Mouse (Mus musculus): ENCODE results near the gene Rragd. TPM values are rescaled to one million over a fixed set of nuclear protein-coding genes. Genes with fewer than 3 reads are reported as not detected.
"Not testable (repeated sequence)": the region's sequence is repeated elsewhere in the genome, so short reads cannot be mapped to it uniquely, and the experiment has no call there.

The Rragd gene
- total RNA-seq, 4 experiments from 2014 or later = 10.2 to 16.4 (median 13.9) TPM

DNA sequence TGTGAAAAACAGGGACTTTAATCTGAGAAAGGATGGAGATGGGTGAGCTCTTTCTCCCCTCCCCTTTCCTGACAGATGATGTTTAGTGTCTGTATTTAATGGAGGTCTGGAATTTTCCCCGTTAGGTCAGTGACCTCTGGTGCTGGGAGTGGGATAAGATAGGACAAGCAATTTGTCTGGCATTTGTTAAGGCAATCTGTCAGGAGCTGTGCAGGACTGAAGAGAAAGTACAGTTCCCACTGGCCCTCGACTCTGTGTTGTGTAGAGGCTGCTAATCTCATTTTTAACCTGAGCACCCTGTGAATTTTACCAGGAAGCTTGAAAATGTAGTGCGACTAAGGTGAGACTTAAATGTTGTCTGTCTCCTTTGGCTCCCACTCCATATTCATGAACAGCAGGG is 2.8 kb downstream of the Rragd start:
- DNase-seq = no peak

DNA sequence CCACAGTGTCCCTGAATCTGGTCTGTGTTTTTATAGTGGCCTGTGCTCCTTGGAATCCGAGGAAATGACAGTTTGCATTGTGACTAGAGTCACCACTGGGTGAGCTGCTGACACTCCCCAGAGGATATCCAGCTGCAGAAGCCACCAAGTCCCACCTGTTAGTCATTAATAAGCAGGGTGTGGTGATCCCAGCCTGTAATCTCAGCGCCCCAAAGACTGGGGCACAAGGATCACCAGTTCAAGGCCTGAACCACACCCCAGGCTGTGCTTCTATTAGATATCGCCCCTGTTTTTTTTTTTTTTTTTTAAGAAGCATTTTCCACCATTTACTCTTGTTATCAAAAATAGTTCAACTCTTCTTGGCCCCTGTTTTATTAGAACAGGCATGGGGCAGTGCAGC is 4.2 kb downstream of the Rragd start:
- DNase-seq = no peak

DNA sequence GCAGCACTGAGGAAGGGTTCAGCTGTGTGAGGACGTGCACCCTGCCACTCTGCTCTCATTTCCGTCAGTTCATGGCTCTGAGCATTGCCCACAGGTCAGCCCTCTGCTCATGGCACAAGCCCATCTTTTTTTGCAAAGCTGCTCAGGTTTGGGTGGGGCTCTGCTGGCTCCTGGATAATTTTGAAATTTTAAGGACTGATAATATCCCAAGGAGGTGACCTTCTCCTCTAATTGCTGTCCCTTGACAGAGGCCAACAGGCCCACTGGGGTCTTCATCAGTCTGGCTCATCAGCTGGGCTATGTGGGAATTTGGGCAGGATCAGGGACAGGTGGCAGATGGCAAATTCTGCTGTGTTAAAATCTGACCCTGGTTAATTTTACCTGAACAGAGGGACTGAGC is 6.5 kb downstream of the Rragd start:
- DNase-seq = no peak

DNA sequence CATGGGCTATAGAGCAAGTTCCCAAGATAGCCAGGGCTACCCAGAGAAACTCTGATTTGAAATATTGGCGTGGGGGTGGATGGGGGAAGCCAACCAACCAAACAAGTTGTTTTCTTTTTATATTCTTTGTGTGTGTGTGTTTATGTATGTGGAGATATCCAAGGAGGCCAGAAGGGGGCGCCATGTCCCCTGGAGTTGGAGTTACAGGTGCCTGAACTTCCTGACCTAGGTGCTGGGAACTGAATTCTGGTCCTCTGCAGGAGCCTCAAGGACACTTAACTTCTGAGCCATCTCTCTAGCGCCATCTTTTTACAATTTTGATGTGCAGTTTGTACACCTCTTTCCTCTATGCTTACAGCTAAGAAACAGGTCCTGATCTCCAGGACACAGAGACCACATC is 11.3 kb downstream of the Rragd start:
- no peak for DNase-seq

DNA sequence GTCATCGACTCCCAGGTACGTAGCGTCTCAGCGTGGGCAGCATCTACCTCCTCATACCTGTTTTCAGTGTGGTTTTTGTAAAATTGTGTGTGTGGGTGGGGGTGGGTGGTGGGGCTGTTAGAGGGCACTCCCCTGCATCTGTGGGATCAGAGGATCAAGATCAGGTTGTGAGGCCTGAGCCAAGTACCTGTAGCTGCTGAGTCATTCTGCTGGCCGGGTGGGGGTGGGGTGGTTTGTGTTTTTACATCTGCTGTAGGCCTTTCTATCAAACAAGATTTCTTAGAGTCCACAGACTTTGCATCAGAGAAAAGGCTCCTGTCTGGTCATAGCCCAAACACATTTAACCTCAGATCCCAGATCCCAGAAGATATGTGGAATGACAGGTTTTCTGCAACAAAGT is 13.2 kb downstream of the Rragd start:
- no peak for DNase-seq

DNA sequence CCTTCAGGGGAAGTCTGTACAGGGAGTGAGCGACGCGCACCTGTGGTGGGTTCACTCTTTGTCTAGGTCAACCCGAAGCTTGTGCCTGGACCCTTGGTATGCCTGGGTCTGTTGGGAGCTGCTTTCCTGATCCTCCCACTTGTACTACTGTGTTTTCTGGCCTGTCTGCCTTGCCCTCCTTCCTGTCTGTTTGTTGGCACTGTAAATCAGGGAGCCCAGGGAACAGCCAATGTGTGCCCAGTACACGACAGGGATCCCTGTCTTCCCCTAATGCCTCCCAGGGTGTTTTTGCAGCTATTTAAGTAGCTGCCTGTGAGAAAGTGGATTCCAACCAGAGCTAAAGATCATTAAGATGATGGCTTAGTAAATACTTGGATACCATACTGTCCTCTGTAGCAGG is 14.7 kb downstream of the Rragd start:
- DNase-seq = no peak

DNA sequence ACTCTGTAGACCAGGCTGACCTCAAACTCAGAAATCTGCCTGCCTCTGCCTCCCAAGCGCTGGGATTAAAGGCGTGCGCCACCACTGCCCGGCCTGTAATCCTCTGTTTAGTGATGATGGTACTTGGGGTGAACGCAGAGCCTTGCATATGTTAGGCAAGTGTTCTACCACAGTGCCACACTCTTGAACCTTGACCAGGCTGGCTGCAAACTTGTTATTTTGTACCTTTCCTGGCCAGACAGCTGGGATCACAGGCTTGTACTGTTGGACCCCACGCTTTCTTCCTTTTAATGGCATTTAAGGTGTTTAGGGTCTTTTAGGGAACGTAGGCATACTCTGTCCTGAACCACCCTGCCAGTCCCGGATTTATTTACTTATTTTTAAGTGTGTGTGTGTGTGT is 16.2 kb downstream of the Rragd start:
- DNase-seq = no peak

DNA sequence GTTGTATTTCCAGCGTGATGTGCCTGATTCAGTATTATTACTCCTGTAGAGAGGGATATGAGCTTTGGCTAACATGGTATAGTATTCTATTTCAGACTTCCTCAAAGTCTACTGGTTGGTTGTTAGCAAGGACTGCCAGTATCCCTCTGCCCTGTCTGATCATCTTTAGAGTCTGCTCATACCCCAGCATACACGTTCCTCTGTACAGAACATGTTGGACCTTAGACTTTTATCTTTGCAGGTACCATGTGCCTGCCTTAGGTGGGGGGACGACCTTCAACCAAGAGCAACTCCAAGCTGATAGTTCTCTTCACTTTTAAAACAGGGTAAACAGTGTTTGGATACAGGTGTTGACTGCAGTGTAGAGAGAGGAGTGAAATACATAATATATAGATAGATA is 19.2 kb downstream of the Rragd start:
- no peak for DNase-seq

DNA sequence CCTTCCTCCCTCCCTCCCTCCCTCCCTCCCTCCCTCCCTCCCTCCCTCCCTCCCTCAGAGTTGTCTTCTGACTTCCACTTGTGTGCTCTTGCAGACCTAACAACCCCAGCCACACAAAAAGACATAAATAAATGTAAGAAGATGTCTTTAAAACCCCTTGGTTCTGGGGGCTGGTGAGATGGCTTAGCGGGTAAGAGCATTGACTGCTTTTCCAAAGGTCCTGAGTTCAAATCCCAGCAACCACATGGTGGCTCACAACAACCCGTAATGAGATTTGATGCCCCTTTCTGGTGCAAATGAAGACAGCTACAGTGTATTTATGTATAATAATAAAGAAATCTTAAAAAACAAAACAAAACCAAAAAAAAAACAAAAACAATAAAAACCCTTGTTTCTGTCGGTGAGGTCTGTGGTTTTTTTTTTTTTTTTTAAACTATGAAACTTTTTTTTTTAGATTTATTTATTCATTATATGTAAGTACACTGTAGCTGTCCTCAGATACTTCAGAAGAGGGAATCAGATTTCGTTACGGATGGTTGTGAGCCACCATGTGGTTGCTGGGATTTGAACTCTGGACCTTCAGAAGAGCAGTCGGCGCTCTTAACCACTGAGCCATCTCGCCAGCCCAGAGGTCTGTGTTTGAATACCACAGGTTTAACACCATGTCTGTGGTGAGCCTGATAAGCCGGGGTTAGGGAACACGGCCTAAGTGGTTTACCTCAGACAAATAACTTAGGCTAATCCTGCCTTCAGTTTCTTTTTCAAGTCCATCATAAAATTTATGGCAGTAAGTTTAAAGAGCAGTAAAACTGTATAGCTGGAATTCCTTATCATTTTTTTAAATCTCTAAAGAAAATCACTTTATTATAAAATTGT is 23.0 kb downstream of the Rragd start:
- not testable (repeated sequence) for DNase-seq

DNA sequence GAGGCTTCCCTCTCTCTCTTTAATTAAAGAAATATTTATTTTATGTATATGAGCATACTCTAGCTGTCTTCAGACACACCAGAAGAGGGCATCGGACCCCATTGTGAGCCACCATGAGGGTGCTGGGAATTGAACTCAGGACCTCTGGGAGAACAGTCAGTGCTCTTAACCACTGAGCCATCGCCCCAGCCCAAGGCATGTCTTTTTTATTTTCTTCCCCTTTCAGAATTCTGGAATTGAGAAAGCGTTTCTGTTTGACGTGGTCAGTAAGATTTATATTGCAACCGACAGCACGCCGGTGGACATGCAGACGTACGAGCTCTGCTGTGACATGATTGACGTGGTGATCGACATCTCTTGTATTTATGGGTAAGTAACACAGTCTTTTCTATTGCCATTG is 24.0 kb downstream of the Rragd start:
- no peak for DNase-seq

DNA sequence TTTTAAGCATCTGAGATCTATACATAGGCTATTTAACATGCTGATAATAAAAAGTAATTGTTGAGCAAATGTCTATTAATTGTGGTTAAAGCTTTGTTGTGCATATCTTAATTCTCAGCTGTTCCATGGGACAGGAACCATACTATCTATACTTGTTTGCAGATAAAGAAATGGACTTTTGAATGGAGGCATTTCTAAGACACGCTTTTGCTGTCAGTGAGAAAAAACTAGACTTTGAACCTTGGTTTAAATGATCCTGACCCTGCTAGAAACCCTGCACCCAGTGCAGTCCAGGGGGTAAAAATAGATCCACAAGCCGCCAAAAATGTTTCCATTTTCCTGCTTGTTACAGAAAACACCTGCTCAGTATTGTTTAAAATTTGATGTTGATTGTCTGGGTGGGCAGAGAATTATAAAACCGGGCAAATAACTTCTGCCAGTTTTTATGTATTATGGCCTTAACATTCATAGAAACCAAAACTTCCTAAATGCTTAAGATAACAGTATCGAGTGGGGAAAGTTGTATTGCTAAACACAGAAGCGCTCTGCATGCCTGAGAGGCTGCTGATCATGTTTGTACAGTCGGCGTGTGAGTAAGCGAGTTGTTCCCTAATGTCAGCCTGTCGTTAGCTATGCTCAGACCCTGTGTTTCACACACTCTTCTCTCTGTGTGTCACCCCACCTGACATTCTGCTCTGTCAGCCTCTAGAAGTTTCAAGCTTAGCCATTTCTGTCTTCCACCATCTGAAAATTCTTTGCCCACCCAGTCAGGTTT is 24.8 kb downstream of the Rragd start:
- no peak for DNase-seq

DNA sequence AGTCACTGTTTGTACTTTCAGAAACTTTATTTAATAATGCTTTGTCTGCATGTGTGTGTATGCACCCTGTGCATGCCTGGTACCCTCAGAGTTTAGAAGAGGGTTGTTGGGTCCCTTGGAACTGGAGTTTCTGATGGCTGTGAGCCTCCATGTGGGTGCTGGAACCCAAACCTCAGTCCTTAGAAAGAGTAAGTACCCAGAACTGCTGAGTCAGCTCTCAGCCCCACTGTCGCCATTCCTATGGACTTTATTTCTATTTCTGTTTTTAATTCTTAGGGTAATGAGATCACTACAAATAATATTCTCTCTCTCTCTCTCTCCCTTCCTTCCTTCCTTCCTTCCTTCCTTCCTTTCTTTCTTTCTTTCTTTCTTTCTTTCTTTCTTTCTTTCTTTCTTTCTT is 27.2 kb downstream of the Rragd start:
- no peak for DNase-seq

DNA sequence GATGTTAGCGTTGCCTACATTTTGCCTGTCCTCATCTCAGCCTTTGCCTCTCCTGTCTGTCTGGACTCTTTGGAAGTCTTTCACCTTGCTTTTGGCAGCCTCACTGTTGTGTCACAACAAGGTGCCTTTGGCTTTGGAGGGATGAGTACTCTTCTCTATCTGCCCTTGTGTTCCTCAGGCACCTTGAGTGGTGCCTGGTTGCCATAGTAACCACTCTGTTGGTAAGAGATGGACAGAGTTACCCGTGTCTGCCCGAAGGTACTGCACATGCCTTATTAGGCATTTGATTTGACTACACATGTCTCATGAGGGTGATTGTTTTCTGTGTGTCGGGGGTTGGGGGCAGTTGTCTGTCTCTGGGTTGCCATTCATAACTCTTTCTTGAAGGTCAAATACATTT is 29.6 kb downstream of the Rragd start:
- no peak for DNase-seq

DNA sequence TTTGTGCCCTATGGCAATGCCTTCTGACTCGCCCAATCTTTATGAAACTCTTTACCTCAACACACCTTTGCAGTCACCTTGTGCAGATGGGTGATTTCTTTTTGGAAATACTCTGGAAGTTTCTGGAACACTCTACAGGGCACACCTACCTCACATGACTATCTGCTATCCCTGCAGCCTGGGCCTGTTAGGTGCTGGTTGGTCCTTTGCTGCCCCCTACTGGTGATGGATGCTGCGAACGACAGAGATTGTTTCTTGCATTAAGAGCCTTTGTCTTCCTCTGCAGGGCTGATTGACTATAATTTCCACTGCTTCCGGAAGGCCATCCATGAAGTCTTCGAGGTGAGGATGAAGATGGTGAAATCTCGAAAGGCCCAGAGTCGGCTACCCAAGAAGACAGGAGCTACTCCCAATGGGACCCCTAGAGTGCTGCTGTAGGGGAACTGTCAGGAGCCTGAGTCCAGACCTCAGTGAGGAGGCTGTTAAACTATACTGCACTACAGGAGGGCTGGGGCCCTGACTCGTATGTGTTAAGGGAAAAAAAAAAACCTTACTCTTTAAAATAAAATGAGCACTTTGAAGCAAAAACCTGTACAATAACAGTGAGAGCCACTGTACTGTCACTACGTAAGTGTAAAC is 35.6 kb downstream of the Rragd start:
- DNase-seq = peak; percentile 71

DNA sequence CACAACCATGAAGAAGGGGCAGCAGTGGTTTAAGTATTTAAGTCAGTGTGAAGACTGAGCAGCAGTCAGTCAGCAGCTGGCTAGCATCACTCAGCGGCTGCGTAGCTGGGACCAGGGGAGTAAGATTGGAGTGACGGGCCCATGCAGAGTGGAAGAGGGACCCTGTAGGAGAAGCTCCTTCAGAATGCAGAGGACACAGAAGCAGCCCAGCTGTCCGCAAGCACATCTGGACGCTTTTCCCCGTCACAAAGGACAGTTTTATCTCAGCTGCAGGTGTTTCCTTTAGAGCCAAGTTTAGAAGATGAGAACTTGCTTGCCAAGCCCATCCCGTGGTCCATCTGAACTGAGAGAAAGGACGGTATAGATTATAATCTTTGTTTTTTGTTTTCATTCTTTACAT is 41.6 kb downstream of the Rragd start:
- DNase-seq = no peak

DNA sequence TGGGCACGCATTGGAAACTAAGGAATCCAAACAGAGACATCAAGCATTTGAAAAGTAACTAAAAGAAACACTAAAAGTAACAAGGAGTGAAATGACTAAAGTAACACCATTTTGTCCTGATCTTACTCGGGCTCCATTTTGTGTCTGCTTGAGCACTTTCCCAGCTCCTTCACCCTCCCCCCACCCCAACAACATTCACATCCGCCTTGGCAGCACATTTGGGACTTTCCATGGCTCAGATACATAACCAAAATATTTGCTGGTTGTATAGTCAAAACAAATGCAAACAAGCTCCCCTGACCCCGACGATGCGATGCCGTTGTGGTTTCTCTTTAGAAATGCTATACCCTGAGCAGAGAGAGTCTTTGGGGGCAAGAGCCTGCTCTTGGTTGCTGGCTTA is 46.3 kb downstream of the Rragd start:
- DNase-seq = no peak

DNA sequence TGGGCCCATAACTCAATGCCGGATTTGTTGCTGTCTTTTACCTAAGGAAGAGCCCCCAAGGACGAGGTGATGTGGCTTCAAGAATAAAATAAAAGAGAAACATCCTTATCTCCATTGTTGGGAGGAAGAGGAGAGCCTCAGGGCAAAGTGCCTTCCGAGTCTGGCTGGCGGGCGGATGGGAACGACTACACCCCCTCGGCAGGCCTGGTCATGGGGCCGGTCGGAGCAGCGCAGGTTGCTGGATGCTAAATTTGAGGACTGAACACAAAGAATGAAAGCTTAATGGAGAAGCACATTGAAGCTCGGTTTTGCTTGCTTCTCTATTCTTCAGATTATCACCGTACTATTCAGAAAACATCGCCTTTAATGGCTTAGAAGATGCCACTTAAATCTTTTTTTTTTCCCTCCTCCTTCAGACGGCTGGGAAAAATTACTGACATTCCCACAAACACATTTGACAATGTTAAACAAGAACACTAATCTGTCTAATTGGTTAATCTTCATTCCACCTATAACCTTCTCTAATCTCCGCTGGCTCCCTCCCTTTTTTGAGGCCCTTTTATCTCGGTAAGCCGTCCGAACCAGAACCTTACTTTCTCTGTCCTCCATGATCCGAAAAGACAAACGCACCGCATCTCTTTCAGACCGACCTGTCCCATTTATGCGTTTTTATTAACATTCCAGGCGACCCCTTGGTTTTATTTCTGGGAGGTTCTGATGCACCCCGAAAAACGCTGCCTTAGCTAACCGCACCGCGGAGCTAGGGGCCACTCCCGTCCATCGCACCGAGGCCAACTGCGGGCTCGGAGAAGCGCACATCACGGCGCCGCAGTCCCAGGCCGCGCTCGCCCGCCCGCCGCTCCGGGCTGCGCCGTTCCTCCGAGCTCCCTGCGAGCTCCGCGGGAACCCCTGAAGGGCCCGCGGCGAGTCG is 47.7 kb downstream of the Rragd start:
- DNase-seq = peak; percentile 4

DNA sequence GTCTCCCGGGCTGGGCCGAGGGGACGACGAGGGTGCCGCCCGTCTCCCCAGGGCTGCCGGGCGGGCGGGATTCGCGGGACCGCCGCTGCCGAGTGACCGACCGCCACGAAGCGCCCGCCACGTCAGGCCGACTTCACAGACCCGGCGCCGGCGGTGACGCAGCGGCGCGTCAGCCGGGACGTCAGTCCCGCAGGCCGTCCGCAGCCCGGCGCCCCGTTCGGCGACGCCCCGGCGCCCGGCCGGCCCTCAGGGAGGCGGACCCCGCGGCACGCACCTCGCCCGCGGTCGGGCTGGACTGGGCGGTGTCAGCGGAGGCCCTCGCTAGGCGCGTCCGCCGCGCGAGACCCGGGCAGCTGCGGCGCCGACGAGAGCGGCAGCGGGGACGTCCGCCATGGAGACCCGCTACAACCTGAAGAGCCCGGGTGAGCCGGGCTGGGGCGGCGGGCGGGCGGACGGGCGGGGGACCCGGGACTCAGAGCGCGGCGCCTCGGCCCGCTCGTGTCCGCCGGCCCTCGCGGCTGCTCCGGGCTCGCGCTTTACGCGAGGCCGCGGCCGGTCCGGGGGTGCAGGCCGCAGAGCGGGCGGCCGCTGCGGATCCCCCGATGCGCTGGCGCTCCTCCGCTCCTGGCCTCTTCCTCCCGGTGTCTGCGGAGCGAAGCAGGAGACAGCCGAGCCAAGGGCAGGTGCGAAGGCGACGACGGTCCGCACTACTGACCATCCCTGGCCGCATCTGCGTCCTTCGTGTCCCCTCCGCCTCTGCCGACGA is 48.5 kb downstream of the Rragd start, which contains the start of gene Ube2j1:
Gene Ube2j1, plus strand, starts transcription at position 222 of the 766 bp plus-strand sequence.
- peak; percentile 89 for DNase-seq

DNA sequence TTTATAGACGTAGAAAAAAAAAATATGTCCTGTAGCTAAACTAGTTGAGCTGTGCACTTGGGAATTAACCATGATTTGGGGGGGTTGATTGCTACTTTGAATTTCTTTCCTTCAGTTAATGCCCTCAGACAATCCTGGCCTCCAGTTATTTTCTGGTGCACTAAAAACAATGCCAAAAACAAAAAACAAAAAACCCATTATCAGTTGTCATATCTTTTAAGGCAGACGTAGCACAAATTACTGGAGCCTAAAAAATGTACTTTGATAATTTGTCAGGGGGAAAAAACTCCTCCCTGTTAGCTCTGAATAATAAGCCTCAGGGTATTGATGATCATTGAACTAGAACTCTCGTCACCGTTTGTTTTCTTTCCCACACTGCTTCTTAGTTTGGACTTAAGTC is 49.2 kb downstream of the Rragd start:
- no peak for DNase-seq

DNA sequence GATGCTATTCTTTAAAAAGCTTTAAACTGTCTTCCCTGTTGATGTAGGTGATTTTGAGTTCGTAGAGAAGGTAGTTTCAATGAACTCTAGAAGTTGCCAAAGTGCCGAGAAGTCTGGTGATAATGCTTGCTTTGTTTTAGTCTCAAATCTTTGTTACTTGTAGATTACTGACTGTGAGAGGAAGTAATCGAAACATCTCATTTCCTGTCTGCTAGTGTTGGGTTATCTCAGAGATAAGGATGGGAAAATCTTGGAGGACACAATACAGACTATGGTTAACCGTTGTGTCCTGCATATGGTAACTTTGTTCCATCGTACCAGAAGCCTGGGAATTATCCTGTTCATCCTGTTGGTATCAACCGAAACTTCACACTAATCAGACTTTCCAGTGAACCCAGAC is 50.7 kb downstream of the Rragd start:
- DNase-seq = no peak

DNA sequence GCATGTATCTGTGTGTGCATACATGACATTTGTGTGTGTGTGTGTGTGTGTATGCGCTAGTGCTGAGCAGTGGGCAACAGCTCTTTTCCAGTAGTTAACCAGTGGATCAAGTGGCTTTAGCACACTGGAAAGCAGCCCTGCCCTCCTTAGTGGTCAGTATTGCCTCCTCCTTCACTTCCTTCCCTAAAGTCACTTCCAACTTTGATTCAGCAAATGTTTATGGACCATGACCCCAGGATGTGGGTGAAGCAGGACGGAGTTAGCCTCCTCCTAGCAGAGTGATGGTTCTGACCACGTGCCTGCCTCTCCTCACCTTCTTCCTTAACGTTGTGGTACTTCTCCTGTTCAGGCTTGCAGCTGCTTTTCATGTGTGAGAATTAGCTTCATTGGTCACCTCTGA is 57.0 kb downstream of the Rragd start:
- DNase-seq = no peak
